Mouse (Mus musculus): ENCODE measurements around the gene Il1rl2.

GRCm38 (mm10) chr1:40359731-40360130 lies 35.3 kb downstream of the Il1rl2 start:
- no peak for TF ChIP-seq POLR2A (IDR thresholded peaks at IDR 0.05; ENCODE audit: extremely low read depth, insufficient read depth, low read length)
- no peak for TF ChIP-seq CTCF (IDR thresholded peaks at IDR 0.05; ENCODE audit: low read depth, low read length)
